Mouse (Mus musculus): ENCODE measurements at regions not wholly inside any gene's neighbourhood (a gene's known extent, or its start where the extent isn't known, plus 50 kb on each side); places are given as distances from the start of the nearest gene placed in this dataset.

DNA sequence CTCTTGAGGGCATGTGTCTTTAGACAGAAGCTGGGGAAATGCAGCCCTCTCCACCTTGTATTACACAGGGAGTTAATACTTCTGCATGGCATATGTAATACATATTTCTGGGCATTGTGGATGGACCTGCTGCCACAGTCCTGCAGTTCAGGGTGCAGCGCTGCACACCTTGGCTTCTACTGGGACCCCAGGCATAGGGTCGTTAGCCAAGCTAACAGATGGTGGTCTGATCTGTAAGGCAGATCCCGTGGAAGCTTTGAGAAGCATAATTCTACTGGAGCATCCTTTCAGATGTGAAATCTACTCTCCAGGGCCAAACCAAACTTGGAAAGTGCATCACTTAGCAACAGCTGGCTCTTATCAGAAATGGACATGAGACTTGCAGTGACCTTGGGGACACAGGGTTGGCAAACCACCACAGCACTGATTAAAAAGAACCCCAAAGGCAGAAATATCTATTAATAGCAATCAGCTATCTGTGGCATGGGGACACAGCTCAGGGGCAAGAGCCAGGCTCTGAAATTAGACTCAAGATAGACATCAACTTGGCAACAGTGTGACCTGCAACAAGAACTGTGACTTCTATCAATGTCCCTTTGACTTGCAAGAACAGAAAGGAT lies 155.0 kb downstream of the Drd1 start:
- peak; percentile 2 for DNase-seq

DNA sequence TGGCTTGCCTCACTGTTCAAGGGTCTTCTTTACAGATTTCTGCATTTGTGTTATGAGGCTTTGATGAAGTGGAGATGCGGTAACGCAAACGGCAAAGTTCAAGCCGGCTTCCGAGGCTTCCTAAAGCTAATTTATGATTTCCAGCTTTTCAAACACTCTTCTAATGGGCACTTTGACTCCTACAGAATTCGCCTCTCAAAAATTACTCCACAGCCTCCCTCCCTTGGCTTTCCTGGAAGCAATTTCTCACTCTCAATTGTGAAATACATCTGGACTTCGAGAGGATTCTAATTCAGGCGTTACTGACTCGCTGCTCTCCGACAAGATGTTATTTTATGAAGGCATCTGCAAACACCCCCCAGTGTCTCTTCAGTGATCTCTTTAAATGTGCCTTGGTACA lies 157.2 kb downstream of the Drd1 start:
- no peak for DNase-seq

DNA sequence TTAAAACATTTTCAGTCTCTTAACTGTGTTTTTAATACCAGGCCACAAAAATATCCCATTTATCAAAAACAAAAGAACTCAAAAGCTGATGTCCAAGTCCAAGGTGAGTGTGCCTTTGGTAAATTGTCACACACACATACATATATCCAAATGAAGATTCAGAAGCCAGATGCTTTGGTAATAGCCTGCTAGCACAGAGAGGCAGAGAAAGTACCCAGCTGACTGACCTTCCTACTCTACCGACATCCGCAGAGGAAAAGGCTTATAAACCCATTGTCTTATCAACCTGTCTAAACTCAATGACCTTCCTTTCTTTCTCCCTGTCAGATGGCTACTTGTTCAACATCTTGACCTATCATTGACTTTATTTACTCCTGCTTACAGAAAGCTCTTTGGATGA lies 158.3 kb downstream of the Drd1 start:
- no peak for DNase-seq

DNA sequence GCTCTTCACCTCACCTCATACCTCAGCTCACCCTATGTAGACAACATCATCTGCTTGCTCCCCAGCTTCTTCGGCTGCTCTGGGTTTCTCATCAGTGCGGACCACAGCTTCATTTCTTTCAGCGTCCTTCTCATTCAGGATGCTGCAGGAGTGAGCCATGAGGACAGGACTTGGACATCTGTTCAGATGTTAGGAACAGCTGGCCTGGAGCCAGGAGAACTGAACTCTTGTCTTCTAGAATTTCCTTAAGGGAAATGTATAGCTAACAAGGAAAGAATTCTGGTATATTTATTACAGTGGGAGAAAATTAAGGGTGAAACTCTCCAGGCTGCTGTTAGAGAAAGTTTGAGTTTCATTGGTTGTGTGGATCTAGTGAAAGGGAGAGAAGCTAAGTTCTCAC lies 167.1 kb downstream of the Drd1 start:
- DNase-seq, result no peak

DNA sequence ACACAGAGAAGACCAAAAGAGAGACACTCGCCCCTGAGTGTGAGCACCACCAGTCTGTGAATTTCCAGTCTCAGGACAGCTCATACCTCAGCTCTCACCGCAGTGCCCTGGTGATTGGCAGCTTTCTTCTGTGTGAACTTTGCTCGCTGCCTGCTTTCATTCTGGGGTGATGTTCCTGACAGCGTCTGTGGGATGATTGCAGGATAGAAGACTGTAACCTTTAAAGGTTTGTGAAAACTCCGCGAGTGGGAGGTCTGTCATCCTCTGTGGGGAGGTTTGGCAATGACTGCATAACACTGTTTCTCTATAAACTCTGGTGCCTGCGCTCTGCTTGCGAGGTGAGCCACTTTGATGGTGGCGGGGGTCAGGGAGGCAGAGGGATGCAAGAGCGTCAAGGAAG lies 169.7 kb downstream of the Drd1 start:
- DNase-seq, result no peak

DNA sequence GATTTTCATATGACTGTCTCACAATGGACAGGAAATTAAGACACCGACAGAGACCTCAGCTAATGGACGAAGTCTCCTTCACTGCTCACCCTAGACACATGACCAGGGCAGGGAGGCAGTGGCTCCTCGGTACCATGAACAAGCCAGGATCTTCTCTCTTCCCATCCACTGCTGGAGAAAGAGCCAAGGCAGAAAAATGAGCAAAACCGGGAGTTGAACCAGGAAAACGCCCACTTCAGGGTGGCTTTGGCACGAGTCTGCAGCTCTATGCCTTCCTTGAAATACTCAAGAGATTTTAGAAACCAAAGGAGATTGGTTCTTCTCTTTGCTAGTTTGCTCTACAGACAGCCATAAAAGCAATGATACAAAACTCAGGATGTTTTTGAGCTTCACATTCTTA lies 172.3 kb downstream of the Drd1 start:
- DNase-seq, result no peak

DNA sequence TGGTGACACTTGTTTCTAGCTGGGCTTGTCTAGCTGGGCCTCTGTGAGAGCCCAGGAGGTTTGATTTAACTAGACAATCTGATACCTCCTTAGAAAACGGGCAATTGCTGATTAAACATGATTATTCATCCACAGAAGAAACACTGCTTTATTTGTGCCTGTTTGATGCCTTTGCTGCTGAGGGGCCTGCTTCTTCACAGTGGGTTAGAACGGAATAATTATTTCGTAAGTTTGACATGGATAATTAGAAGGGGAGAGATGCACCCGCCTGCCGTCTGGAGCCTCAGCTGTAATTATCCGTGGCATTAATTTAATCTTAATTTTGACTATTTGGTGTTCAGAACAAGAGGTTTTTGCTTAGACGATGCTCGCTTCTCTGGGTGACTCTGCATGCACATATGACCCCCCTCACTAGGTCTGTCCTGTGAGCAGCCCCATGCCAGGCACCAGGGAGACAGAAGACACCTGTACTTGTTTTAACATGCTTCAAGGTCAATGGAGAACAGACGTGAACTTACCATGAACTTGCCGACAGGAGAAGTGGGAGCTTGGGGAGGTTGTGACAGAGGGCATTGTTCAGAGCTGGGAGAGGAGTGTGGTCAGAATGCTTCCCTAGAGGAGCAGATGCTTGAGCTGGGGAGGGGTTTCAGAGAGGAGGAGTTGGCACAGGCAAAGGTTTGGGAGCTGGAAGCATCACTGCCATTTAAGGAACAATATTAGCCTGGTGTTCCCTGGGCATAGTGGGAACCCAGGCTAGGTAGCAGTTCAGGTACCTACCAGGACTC lies 174.8 kb downstream of the Drd1 start:
- no peak for DNase-seq

DNA sequence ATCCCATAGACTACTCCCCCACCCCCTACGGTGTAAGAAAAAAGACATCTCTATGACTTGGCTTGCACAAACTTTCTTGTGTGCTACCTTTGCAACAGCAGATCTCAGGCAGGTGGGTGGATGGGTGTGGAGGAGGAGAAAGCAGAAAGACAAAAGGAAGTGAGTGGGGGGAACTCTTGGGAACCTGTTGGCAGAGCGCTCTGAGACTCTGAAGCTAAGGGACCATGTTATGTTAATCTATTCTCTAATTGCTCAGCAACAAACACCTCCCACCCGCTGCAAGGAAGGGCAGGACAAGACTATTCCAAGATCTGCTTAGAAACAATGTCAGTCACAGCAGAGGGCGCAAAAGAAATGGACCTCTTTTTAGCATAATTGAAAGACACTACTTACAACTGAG lies 180.0 kb downstream of the Drd1 start:
- DNase-seq, result no peak

DNA sequence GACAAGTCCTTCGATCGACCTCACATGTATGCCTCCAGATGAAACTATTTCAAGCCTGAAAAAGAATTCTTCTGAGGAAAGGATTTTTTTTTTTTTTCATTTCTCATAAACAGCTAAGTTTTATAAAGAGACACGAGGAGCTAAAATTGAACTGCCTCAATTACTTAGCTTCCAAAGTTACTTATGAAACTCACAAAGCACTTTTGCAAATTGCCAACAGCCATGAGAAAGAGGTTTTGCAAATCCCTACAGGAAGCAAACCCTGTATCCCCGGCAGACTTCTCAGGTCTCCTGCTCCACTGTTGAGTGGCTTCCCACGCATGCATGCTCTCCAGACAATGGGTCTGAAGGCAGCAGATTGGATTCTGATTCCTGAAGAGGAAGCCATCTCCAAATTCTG lies 190.2 kb downstream of the Drd1 start:
- DNase-seq, result no peak

DNA sequence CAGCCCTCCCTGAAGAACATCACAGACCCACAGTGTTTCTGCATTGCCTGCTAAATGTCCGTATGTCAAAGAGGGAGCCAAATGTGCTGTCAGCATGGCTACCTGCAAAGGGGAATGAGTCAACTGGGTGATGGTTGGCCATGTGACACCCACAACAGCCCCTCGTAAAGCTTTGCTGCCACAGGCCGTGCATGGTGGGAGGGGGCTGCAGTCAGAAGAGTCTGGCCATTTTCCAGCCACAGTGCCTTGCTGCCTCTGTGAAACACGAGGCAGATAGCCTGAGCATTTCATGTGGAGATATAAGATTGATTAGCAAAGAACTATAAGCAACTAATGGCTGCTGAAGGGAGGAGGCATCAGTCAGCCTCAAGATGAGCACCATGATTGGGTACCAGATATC lies 193.2 kb downstream of the Drd1 start:
- no peak for DNase-seq

DNA sequence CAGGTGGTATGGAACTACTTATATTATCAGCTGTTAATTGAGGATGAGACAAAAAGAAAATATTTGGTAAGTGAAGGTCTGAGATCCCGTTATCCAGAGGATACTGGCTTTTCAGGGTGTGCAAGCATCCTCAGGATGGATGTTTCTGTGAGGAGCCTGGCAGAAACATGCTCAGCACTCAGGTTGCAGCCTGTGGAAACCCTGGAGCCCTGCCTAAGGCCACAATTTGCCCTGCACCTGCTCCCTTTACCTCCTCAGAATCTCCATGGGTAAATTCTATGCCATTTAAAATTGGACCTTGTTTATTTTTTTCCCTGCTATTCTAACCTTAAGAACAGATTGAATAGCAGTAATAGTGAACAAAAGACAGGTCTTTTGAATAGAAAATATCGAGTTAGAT lies 201.3 kb downstream of the Drd1 start:
- DNase-seq, result no peak

DNA sequence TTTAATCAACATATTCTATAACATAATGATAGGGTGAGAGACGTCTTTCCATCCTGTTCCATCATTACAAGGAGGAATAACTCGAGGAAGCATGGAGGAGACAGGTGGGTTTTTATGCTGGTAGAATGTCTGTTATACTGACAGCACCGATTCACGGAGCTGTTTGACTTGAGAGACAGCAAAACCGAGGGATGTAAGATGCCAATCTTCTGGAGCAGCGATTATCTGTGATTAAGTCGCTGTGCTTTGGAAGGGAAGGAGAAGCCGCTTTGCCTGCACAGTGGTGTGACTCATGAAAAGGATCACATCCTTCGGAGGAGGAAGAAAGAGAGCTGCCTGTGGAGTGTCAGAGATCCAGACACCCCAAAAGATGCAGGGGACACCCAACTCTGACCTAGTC lies 205.4 kb downstream of the Drd1 start:
- DNase-seq, result no peak

DNA sequence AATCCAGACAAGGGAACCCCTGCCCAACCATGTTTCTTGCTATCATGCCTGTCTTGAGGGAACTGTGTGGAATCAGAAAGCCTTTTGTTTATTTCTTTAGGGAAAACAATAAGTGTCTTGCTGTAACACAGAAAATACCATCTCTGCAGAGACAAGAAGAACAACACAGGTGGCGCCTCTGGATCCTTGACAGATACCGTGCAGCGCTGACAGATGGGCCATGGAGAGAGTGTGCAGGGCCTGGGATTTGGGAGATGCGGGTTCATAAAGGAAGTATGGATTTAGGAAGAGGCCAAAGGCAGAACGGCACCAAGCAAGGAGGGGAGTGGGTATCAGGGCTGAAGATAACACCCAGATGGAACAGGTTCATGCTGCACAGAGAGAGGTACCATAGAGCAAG lies 209.3 kb downstream of the Drd1 start:
- no peak for DNase-seq

DNA sequence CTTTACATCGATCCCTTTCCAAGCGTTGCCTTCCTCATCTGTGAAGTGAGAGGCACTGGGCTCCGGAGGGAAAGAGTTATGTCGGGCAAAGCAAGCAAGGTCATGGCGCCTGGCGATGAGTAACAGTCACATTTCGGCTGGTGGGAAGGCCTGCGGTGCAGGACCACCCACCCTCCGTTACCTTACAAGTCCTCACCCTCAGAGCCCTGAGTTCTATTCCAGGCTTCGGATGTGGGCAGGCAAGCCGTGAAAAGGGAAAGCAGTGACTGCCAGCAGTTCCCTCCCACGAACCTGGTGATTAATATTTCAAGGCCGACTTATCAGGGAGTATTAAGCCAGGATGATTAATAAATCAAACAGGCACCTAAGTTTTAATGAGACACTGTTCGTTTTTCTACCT lies 209.7 kb downstream of the Drd1 start:
- no peak for DNase-seq

DNA sequence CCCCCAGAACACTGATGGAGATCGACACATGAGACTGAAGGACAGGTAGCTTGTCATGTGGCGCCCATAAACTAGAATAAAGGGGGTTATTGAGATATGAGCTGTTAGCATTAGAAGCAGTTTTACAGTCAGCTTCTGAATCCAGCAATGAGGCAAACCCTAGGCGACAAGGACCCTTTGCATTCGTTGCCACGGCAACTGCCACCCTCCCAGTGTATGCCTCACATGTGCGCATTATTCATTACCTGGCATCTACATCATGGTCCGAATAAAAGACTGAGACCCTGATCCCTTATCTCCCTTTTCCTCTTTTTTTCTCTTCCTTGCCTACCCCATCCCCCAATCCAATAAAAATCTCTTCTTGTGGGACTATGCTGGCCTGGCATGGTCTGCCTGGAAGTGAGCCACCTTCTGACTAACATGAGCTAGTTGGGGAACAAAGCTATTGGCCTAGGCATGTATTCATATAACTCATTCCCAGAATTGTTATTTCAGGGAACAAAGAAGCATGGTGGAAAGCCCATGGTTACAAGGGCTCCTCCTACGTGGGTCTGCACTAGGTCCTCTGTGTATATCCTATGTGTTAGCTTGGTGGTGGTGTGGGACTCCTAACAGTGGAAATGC lies 229.4 kb downstream of the Drd1 start:
- DNase-seq, result no peak

DNA sequence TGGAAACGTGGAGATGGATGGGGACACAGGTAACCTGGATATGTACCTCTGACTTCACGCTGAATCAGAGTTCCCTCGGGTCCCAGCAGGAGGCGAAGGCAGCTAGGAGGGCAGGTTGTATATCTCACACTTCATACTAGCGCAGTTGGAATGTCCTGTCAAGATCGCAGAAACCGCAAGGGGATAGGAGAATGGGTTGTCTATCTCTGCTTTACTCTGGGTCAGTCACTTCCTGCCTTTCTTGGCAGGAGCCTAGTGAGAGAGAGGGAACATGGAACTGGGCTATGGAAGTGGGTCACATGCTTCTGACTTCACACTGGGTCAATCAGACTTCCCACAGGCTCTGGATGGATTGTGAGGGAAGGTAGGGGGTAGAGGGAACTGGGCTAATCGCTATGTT lies 233.4 kb downstream of the Drd1 start:
- no peak for DNase-seq

DNA sequence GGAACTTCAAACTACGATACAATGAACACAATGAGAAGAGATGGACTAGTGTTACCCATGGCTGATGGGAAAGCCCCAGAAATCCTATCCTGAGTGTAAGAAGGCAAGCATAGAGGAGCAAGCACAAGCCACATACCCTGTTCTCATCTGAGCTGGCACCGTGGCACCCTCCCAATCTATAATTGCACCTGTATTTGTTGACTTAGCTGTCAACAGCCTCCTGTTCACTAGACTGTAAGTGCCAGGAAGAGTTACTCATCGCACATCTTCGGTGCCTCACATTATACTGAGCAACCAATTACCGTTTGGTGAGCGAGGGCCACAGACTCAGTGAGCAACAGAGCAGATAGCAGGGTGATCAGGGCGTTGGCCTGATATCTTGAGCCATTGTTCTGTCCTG lies 239.9 kb downstream of the Drd1 start:
- DNase-seq, result no peak

DNA sequence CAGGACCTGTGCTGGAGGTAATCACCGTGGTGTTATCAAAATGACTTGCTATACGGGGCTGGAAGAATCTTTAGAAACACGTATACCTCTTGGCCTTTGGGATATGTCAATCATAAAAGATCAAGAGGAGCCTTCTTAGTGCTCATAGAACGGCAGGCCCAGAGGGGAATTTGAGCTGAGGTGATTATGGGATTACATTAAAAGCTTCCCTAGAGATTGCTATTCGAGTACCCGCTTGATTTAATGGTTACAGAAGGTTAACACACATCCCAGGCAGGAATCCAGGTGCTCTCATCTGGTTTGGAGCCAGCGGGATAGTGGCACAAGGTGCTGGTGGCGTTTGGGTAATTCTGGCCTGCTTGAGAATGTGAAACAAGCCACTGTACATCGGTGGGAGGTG lies 241.4 kb downstream of the Drd1 start:
- no peak for DNase-seq

DNA sequence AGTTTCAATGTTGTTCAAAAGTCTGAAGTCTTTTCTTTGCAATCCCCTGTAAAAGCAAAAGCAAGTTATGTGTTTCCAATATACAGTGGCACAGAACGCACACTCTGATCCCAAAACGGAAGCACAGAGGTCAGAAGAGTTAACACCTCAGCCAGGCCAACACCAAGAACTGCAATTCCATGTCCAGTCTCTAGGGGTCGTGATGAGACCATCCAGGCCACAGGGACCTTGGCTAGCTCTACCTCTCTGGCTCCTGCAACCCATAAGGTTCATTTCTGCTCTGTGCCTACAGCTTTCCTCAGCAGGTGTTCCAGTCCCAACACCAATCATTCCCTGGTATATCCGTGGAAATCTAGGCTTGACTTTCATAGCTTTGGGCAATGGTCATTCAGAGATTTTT lies 243.6 kb downstream of the Drd1 start:
- peak; percentile 24 for DNase-seq

DNA sequence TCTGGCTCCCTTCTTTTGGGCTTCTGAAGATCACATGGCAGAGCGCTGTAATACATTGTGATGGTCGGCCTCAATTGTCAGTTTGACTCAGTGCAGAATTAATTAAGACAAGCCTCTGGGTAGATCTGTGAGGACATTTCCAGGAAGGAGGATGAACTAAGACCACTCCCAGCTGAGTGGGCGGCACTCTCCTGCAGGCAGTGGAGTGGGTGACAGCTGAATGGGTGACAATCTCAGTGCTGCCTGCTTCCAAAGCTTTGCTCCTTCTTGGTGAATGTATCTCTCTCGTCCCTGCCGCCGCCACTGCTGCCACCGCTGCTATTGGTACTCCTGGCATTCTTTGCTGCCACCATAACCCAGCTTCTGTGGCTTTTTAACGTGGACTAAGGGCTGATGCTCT lies 244.4 kb downstream of the Drd1 start:
- no peak for DNase-seq

DNA sequence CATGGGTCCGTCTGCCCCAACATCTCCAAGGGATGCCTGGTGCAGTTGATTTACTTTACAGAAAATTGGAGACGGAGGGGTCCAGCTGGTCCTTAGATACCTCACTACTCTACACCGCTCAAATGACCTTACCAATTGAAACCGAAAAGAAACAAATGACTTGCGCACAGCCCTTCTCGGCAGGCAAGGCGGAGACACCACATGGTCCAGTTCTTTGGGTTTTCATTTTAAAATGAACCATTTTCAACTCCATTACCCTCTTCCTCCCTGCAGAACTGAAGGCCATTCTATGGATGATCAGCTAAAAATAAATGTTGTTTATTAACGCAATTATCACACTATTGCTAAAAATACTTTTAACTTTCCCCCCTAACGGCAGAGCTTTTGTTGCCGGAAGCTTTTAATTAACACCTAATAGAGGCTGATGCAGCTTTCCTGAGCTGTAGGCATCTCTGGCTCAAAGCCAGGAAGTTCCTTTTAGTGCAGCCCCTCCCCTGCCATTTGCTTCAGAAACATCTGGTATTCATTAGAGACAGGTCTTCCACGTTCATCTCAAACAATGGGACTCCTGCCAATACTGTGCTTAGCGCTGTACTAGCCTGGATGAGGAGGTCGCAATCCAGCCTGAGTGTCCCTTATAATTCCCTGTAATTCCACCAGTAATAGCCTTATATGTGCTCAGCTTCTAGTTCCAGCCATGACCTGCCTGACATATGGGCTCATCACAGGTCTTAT lies 247.5 kb downstream of the Drd1 start:
- peak; percentile 8 for DNase-seq

DNA sequence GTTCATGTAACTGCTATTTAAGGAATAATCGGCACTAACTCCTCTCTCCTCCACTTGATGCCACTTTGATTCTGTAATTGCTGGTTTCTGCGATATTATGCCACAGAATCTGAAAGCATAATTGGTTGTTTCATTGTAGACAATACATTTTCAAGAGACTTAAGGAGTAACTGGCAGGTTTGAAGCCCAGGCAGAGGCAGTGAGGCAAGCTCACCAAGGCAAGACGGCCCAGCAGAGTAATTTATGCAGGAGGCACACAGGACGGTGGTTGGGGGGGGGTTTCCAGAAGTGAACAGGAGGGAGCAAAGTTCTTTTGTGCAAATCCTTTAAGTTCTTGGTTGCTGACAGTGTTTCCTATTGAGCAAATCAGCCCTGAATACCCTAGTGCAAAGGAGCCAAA lies 249.6 kb downstream of the Drd1 start:
- no peak for DNase-seq

DNA sequence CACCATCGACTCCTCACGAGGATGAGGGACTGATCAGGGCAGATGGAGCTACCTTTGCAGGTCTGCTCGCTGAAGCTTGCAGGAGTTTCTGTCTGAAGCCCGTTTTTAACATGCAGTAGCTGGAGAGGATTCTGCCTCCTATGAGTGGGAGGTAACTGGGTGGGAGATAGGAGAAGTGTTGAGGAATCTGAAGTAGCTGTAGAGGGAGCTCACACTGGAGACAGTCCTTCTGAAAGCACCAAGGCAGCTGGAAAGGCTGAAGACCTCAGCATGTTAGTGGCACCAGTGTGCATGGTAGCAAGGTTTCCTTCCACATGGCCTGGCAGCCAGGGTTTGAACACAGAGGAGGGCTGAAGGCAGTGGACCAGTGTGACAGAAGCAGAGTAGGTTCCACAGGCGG lies 254.5 kb downstream of the Drd1 start:
- no peak for DNase-seq

DNA sequence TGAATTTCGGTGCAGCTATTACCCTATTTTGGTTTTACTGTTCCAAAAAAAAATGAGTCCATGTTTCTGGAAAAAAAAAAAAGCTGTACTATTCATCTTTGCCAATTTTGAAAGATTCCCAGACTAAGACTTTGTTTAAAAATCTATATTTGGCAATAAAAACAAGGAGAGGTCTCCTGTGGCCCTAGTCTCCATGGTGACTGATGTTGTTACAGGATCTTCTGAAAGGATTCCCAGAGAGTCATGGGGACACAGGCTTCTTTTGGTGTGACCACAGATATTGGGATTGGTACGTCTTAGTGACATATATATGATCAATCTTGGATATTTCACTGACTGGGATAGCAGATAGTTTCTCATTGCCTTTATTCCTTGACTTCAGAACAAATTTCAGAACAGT lies 266.7 kb downstream of the Drd1 start:
- no peak for DNase-seq
